Mouse (Mus musculus): ENCODE results near the gene Gm4027. TPM values are rescaled to one million over a fixed set of nuclear protein-coding genes. Genes with fewer than 3 reads are reported as not detected.
"Not testable (repeated sequence)": the region's sequence is repeated elsewhere in the genome, so short reads cannot be mapped to it uniquely, and the experiment has no call there.

Gene Gm4027
- not detected for total RNA-seq (2022)

DNA sequence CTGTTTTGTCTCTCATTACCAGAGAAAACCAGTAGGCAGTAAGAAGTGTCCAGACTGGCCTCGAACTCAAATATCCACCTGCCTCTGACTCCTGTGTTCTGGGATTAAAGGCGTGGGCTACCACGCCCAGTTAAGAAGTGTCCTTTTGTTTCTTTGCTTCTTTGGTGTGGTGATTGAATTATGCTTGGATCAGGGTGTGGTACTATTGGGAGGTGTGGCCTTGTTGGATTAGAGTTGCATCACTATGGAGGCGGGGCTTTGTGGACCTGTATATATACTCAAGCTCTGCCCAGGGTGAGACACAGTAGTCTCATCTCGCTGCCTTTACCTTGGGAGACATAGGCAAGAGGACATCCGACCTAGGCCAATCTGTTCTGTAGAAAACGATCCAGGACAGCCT is at the start of gene Gm4027:
Gene Gm4027 (plus strand): TSS at position 301 of the 400 bp plus-strand sequence.
- not testable (repeated sequence) for DNase-seq (ENCODE audit: low spot score)

- DNase-seq (ENCODE audit: low spot score): not testable (repeated sequence)
Observed at GRCm38 (mm10) chr12:87601388-87601787, 17.3 kb upstream of the Gm4027 start.

GRCm38 (mm10) chr12:87602388-87602787 is 16.3 kb upstream of the Gm4027 start, which contains the start of gene Oog1:
TSS of gene Oog1 (plus strand) at chr12:87602688.
- not testable (repeated sequence) for DNase-seq (ENCODE audit: low spot score)

- DNase-seq (ENCODE audit: low spot score): not testable (repeated sequence)
Observed at GRCm38 (mm10) chr12:87644520-87644919, 25.9 kb downstream of the Gm4027 start, which contains the start of gene Gm16381. TSS of gene Gm16381 (minus strand) at chr12:87644620.

DNA sequence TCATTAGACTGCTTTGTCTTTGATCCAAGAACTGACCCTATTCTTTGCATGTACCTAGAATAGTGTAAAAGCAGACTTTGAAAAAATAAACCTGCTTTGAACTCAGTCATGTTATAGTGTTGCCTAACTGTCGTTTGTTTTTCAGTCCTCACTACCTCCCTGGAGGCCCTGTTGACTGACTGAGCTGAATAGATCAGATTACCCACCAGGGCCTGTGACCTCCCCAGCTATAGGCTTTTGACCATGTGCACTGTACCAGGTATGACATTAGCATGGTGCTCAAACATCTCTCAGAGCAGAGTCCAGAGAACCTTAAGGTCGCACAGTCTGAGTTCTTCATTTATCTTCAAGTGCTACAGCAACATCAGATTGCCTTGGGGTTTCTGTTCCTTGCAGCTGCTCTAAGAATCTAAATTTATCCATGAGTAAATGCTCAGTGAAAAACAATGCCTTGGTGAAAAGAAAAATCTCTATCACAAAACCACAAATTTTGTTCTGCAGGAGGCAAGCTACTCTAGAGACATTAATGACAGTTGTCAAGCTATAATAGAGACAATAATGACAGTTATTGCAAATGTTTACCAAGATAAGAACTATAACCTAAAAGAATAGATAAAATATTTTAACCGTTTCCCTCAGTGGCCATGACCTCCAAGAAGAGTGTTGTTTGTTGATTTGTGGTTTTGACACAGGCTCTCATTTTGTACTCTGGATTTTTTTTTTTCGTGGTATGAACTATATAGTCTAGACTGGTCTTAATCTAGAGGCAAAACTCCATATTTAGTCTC is 34.4 kb downstream of the Gm4027 start:
- DNase-seq (ENCODE audit: low spot score): not testable (repeated sequence)

Other genes starting within 250 kb of the Gm4027 start
- gene Sptlc2, start 230.5 kb upstream of the Gm4027 start, total RNA-seq (2022): 10 to 100 TPM; 18.9 to 30.4 (median 20.9) TPM
- 100 to 1,000 TPM; 162 to 197 (median 180) TPM for gene Slirp, start 175.0 kb upstream of the Gm4027 start, total RNA-seq (2022)
- gene Alkbh1, start 174.9 kb upstream of the Gm4027 start, total RNA-seq (2022): 10 to 100 TPM in 2 of 4 experiments, 1 to 10 TPM in 2; 7.9 to 11.0 (median 9.7) TPM
- 10 to 100 TPM; 40.2 to 51.7 (median 44.9) TPM for gene Snw1, start 146.6 kb upstream of the Gm4027 start, total RNA-seq (2022)
- gene Gm5788, start 124.1 kb upstream of the Gm4027 start, total RNA-seq (2022): not detected
- not detected for gene Gm8300, start 104.6 kb upstream of the Gm4027 start, total RNA-seq (2022)
- gene Oog1, start 16.2 kb upstream of the Gm4027 start, total RNA-seq (2022): not detected
- not detected for gene Gm16381, start 25.8 kb downstream of the Gm4027 start, total RNA-seq (2022)
- not detected for gene Gm21319, start 156.9 kb downstream of the Gm4027 start, total RNA-seq (2022)
- gene Gm21936, start 176.6 kb downstream of the Gm4027 start, total RNA-seq (2022): not detected
- gene BB287469, start 197.7 kb downstream of the Gm4027 start, total RNA-seq (2022): not detected
- gene Gm2001, start 223.5 kb downstream of the Gm4027 start, total RNA-seq (2022): not detected